Mouse (Mus musculus) testis, postnatal 14 days (tissue): Measurements from ENCODE around the gene Cux2.

Source experiments
- DNase-seq: peaks from one replicate; pipeline ENCODE4 v3.0.0; 2021; ENCODE audit warnings: low spot score

The Cux2 gene

GRCm38 (mm10) chr5:122016744-122017143 lies 33.2 kb downstream of the Cux2 start:
- DNase-seq, result no peak

GRCm38 (mm10) chr5:122015149-122015548 lies 34.8 kb downstream of the Cux2 start:
- no peak for DNase-seq

GRCm38 (mm10) chr5:122014671-122015070 lies 35.2 kb downstream of the Cux2 start:
- DNase-seq, result no peak

GRCm38 (mm10) chr5:122011289-122011688 lies 38.6 kb downstream of the Cux2 start:
- DNase-seq, result no peak

GRCm38 (mm10) chr5:122007946-122008441 lies 41.9 kb downstream of the Cux2 start:
- DNase-seq, result no peak

GRCm38 (mm10) chr5:122003460-122003859 lies 46.4 kb downstream of the Cux2 start:
- DNase-seq, result no peak

GRCm38 (mm10) chr5:122002148-122002547 lies 47.8 kb downstream of the Cux2 start:
- DNase-seq, result no peak

GRCm38 (mm10) chr5:122001311-122001710 lies 48.6 kb downstream of the Cux2 start:
- DNase-seq, result no peak

GRCm38 (mm10) chr5:122000381-122000780 lies 49.5 kb downstream of the Cux2 start:
- DNase-seq, result no peak

- peak; percentile 54 for DNase-seq
Observed at GRCm38 (mm10) chr5:121998981-121999795, 50.7 kb downstream of the Cux2 start.

- no peak for DNase-seq
Observed at GRCm38 (mm10) chr5:121998281-121998680, 51.6 kb downstream of the Cux2 start.

- DNase-seq, result no peak
Observed at GRCm38 (mm10) chr5:121996701-121997100, 53.2 kb downstream of the Cux2 start.

- no peak for DNase-seq
Observed at GRCm38 (mm10) chr5:121994808-121995207, 55.1 kb downstream of the Cux2 start.

GRCm38 (mm10) chr5:121991914-121992313 lies 58.0 kb downstream of the Cux2 start:
- DNase-seq, result no peak

GRCm38 (mm10) chr5:121985855-121986254 lies 64.0 kb downstream of the Cux2 start:
- DNase-seq, result no peak

- no peak for DNase-seq
Observed at GRCm38 (mm10) chr5:121981650-121982131, 68.2 kb downstream of the Cux2 start.

- DNase-seq, result no peak
Observed at GRCm38 (mm10) chr5:121976331-121976730, 73.6 kb downstream of the Cux2 start.

- no peak for DNase-seq
Observed at GRCm38 (mm10) chr5:121973541-121973940, 76.4 kb downstream of the Cux2 start.

- no peak for DNase-seq
Observed at GRCm38 (mm10) chr5:121972680-121973192, 77.2 kb downstream of the Cux2 start.

GRCm38 (mm10) chr5:121968999-121969398 lies 80.9 kb downstream of the Cux2 start:
- no peak for DNase-seq

GRCm38 (mm10) chr5:121968416-121968815 lies 81.5 kb downstream of the Cux2 start:
- DNase-seq, result no peak

GRCm38 (mm10) chr5:121967520-121967919 lies 82.4 kb downstream of the Cux2 start:
- no peak for DNase-seq

- no peak for DNase-seq
Observed at GRCm38 (mm10) chr5:121966940-121967339, 83.0 kb downstream of the Cux2 start.
